Mouse (Mus musculus) liver, embryonic 13.5 days (tissue): Measurements from ENCODE around the gene Olfr1288. TPM values are rescaled to one million over a fixed set of nuclear protein-coding genes. Genes with fewer than 3 reads are reported as not detected.

Experiments used
- ATAC-seq: fragments of 200-750 bp; cut with Nextera tagmentation; 2 replicates; pipeline ENCODE4 v1.8.0; 2017; ENCODE audit warnings: low read depth, mild to moderate bottlenecking, moderate number of reproducible peaks, moderate library complexity
- DNase-seq: peaks from one replicate; pipeline ENCODE4 v3.0.0; 2022
- H3K27ac ChIP-seq: fragments of 300-500 bp; sonication (generic); 2 replicates; pipeline ENCODE4 v1.5.1; 2015; ENCODE audit warnings: moderate library complexity, mild to moderate bottlenecking, inconsistent platforms
- H3K27me3 ChIP-seq: fragments of 300-500 bp; sonication (generic); 2 replicates; pipeline ENCODE4 v1.6.1; 2015; ENCODE audit warnings: mild to moderate bottlenecking, inconsistent platforms
- H3K36me3 ChIP-seq: fragments of 300-500 bp; sonication (generic); 2 replicates; pipeline ENCODE4 v1.6.1; 2015; ENCODE audit warnings: mild to moderate bottlenecking, inconsistent platforms
- H3K4me1 ChIP-seq: fragments of 300-500 bp; sonication (generic); replicated peaks from 2 replicates; pipeline ENCODE4 v1.6.1; 2015; ENCODE audit warnings: inconsistent platforms
- H3K4me2 ChIP-seq: fragments of 300-500 bp; sonication (generic); 2 replicates; pipeline ENCODE4 v1.6.1; 2015; ENCODE audit warnings: inconsistent platforms, mild to moderate bottlenecking, moderate library complexity
- H3K4me3 ChIP-seq: fragments of 300-500 bp; sonication (generic); replicated peaks from 2 replicates; pipeline ENCODE4 v1.5.1; 2015; ENCODE audit warnings: mild to moderate bottlenecking, inconsistent platforms
- H3K9ac ChIP-seq: fragments of 300-500 bp; sonication (generic); 2 replicates; pipeline ENCODE4 v1.6.1; 2015; ENCODE audit warnings: mild to moderate bottlenecking, inconsistent platforms
- H3K9me3 ChIP-seq: fragments of 300-500 bp; sonication (generic); replicated peaks from 2 replicates; pipeline ENCODE4 v1.6.1; 2016; ENCODE audit warnings: inconsistent platforms
- WGBS: fragments of 180-500 bp; shearing (Covaris S2); methylation state at CpG from one replicate; pipeline ENCODE4 v1.1.7; 2015; ENCODE audit not compliant: insufficient replicate concordance; 5-methylcytosine and 5-hydroxymethylcytosine counted together
- polyA plus RNA-seq: library from polyadenylated mRNA; unstranded; fragments of >200 nt; fragmentation: Nextera tagmentation; extraction: Ambion mirVana; gene quantifications from 2 replicates; pipeline ENCODE4 v1.2.1, GENCODE M21; 2015

Gene Olfr1288
- not detected in 2 replicates for polyA plus RNA-seq

DNA sequence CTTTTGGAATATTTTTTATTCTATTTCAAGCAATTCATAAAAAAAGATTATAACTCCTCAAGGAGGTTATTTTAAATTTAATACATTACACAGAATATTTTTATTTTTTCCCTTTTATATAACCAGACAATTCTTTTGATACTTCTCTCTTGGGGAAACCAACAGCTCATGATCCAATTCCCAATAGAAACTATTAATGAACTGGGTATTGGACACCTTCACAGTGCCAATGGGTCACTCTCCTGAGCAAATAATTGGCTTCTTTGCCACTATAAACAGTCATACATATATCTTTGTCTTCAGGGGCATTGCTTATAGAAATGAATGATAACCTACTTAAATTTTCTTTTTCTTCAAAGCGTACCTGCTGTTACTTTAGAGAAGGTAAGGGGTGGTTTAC is at the start of gene Olfr1288:
Gene Olfr1288, plus strand, starts transcription at position 301 of the 400 bp plus-strand sequence.
- Histone ChIP-seq H3K27me3 (no peaks in the 10 kb centered on the region), H3K27ac (no peak within 1 kb of the TSS), H3K4me1 (no peaks in the 10 kb centered on the region), H3K9ac (no peak within 1 kb of the TSS), H3K9me3 (no peaks in the 10 kb centered on the region), H3K4me3 (no peak within 1 kb of the TSS), H3K36me3 (no peaks in the 10 kb centered on the region), H3K4me2 (no peak within 1 kb of the TSS)
- 79% methylated on average over 1 of the region's 1 CpGs for WGBS
- ATAC-seq: no peak
- DNase-seq: no peak

- Histone ChIP-seq H3K9ac (no peak within 1 kb of the TSS), H3K4me1 (no peaks in the 10 kb centered on the region), H3K27ac (no peak within 1 kb of the TSS), H3K36me3 (no peaks in the 10 kb centered on the region), H3K4me2 (no peak within 1 kb of the TSS), H3K9me3 (no peaks in the 10 kb centered on the region), H3K27me3 (no peaks in the 10 kb centered on the region), H3K4me3 (no peak within 1 kb of the TSS)
- no peak for DNase-seq
- ATAC-seq: no peak
- WGBS: 45% methylated on average over 1 of the region's 1 CpGs
Observed at GRCm38 (mm10) chr2:111448842-111449241, 25.1 kb upstream of the Olfr1288 start, which contains the start of gene Olfr1287. Gene Olfr1287 (plus strand): TSS chr2:111449142.

DNA sequence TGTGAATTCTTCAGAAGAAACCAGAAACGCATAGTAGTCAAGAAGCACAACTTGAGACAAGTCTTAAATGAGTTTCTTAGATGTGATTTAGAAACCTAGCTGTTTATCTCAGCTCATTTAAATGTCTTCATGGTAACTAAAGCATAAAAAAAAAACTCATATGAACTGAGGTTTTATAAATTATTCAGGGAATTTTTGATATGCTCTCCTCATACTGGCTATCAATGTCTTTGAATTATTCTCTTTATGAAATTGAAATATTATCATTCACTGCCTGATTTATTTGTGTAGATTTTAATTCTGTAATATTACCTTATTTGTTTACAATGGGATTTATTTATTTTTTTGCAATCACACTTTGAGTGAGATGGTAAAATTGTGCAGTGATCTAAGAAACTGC is 6.6 kb downstream of the Olfr1288 start, which contains the start of gene Olfr1289:
Gene Olfr1289, plus strand, starts transcription at position 301 of the 400 bp plus-strand sequence.
- no peak within 1 kb of the TSS for H3K27ac ChIP-seq
- 55% methylated on average over 1 of the region's 1 CpGs for WGBS
- no peak within 1 kb of the TSS for H3K9ac ChIP-seq
- H3K36me3 ChIP-seq: no peaks in the 10 kb centered on the region
- H3K4me3 ChIP-seq: no peak within 1 kb of the TSS
- no peaks in the 10 kb centered on the region for H3K4me1 ChIP-seq
- no peaks in the 10 kb centered on the region for H3K9me3 ChIP-seq
- DNase-seq: no peak
- no peaks in the 10 kb centered on the region for H3K27me3 ChIP-seq
- H3K4me2 ChIP-seq: no peak within 1 kb of the TSS
- no peak for ATAC-seq

DNA sequence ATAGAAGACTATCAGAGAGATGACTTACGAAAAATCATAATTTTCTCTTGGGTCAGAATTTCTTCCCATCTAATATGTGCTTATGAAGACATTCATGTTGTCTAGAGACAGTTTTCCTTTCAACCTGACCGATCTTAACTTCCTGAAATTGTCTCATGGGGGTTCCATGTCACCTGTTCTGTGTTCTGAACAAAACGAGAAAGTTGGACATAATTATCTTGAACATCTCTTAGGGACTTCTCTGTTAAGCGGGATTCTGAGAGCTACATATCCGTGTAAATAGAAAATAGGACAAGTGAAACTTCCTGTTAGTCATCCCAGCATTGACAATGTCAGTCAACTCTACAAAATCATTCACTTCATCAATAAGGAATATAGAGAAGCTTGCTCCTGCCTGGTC is 19.8 kb downstream of the Olfr1288 start, which contains the start of gene Olfr1290:
Gene Olfr1290, minus strand, starts transcription at position 101 of the 400 bp plus-strand sequence.
- Histone ChIP-seq H3K9ac (no peak within 1 kb of the TSS), H3K27ac (no peak within 1 kb of the TSS), H3K27me3 (no peaks in the 10 kb centered on the region), H3K4me1 (no peaks in the 10 kb centered on the region), H3K36me3 (no peaks in the 10 kb centered on the region), H3K9me3 (no peaks in the 10 kb centered on the region), H3K4me3 (no peak within 1 kb of the TSS), H3K4me2 (no peak within 1 kb of the TSS)
- no peak for ATAC-seq
- DNase-seq: no peak
- 57% methylated on average over 5 of the region's 5 CpGs for WGBS

GRCm38 (mm10) chr2:111496880-111497279 is 23.0 kb downstream of the Olfr1288 start, which contains the start of gene Olfr1291-ps1:
Gene Olfr1291-ps1 (plus strand): TSS chr2:111497180.
- ATAC-seq (no peak), DNase-seq (no peak)
- Histone ChIP-seq H3K4me3 (no peak within 1 kb of the TSS), H3K4me1 (no peaks in the 10 kb centered on the region), H3K27me3 (no peaks in the 10 kb centered on the region), H3K36me3 (no peaks in the 10 kb centered on the region), H3K4me2 (no peak within 1 kb of the TSS), H3K27ac (no peak within 1 kb of the TSS), H3K9me3 (no peaks in the 10 kb centered on the region), H3K9ac (no peak within 1 kb of the TSS)
- WGBS: 67% methylated on average over 3 of the region's 3 CpGs

- Histone ChIP-seq H3K27ac (no peak overlapping the region), H3K9ac (no peak overlapping the region), H3K4me1 (no peaks in the 10 kb centered on the region), H3K9me3 (peaks cover 3% of the 10 kb centered on the region; the same call in 1 of the 2 replicates), H3K27me3 (no peaks in the 10 kb centered on the region), H3K4me3 (no peak overlapping the region), H3K4me2 (no peak overlapping the region), H3K36me3 (no peaks in the 10 kb centered on the region)
- DNase-seq: no peak
- 74% methylated on average over 10 of the region's 10 CpGs for WGBS
- ATAC-seq: no peak
Observed at GRCm38 (mm10) chr2:111517451-111517850, 43.5 kb downstream of the Olfr1288 start.

DNA sequence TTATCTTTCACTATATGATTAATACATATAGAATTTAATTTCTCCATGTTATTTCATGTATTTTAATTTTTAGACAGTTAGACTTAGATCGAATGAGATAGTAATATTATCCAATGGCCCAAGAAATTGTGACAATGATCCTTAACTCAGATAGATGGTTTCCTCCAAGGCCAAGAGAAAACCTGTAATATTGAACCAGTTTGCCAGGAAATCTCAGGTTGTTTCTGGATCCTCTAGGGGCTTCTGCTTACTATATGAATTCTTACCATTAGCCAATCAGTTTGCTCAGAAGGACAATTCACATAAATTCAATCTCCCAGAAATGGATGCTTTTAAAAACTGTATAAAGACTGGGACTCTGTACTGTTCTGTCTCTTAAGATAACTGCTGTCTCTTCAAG is 51.0 kb downstream of the Olfr1288 start, which contains the start of gene Olfr1293-ps:
Gene Olfr1293-ps, plus strand, starts transcription at position 301 of the 400 bp plus-strand sequence.
- Histone ChIP-seq H3K9me3 (no peaks in the 10 kb centered on the region; the same call in 1 of the 2 replicates), H3K9ac (no peak within 1 kb of the TSS), H3K4me2 (no peak within 1 kb of the TSS), H3K27ac (no peak within 1 kb of the TSS), H3K4me3 (no peak within 1 kb of the TSS), H3K36me3 (no peaks in the 10 kb centered on the region), H3K27me3 (no peaks in the 10 kb centered on the region), H3K4me1 (no peaks in the 10 kb centered on the region)
- 53% methylated on average over 1 of the region's 1 CpGs for WGBS
- DNase-seq: no peak
- ATAC-seq: no peak

Other genes starting within 250 kb of the Olfr1288 start
- gene 4930430A15Rik, start 244.5 kb upstream of the Olfr1288 start, polyA plus RNA-seq: not detected in 2 replicates
- not detected in 2 replicates for gene Olfr1275, start 238.8 kb upstream of the Olfr1288 start, polyA plus RNA-seq
- gene Olfr1276, start 219.6 kb upstream of the Olfr1288 start, polyA plus RNA-seq: not detected in 2 replicates
- gene Olfr1277, start 200.0 kb upstream of the Olfr1288 start, polyA plus RNA-seq: not detected in 2 replicates
- not detected in 2 replicates for gene Olfr1278, start 184.0 kb upstream of the Olfr1288 start, polyA plus RNA-seq
- not detected in 2 replicates for gene Olfr1279, start 173.5 kb upstream of the Olfr1288 start, polyA plus RNA-seq
- not detected in 2 replicates for gene Olfr1280, start 160.1 kb upstream of the Olfr1288 start, polyA plus RNA-seq
- not detected in 2 replicates for gene Olfr1281, start 147.6 kb upstream of the Olfr1288 start, polyA plus RNA-seq
- gene Olfr1282, start 138.0 kb upstream of the Olfr1288 start, polyA plus RNA-seq: not detected in 2 replicates
- not detected in 2 replicates for gene Olfr1283, start 107.3 kb upstream of the Olfr1288 start, polyA plus RNA-seq
- not detected in 2 replicates for gene Olfr1284, start 98.6 kb upstream of the Olfr1288 start, polyA plus RNA-seq
- gene Olfr1286, start 51.0 kb upstream of the Olfr1288 start, polyA plus RNA-seq: not detected in 2 replicates
- gene Olfr1287, start 25.0 kb upstream of the Olfr1288 start, polyA plus RNA-seq: not detected in 2 replicates
- gene Olfr1289, start 6.7 kb downstream of the Olfr1288 start, polyA plus RNA-seq: not detected in 2 replicates
- not detected in 2 replicates for gene Olfr1290, start 19.7 kb downstream of the Olfr1288 start, polyA plus RNA-seq
- not detected in 2 replicates for gene Olfr1291-ps1, start 23.1 kb downstream of the Olfr1288 start, polyA plus RNA-seq
- gene Olfr1293-ps, start 51.1 kb downstream of the Olfr1288 start, polyA plus RNA-seq: not detected in 2 replicates
- gene Olfr1294, start 66.2 kb downstream of the Olfr1288 start, polyA plus RNA-seq: not detected in 2 replicates
- gene Olfr1295, start 95.6 kb downstream of the Olfr1288 start, polyA plus RNA-seq: not detected in 2 replicates
- gene Olfr1297, start 152.4 kb downstream of the Olfr1288 start, polyA plus RNA-seq: not detected in 2 replicates
- gene Olfr1298, start 175.1 kb downstream of the Olfr1288 start, polyA plus RNA-seq: not detected in 2 replicates
- gene Olfr1299, start 187.3 kb downstream of the Olfr1288 start, polyA plus RNA-seq: not detected in 2 replicates